Mouse (Mus musculus) hindbrain, embryonic 11.5 days (tissue): Measurements from ENCODE around the gene Ptprd. TPM values are rescaled to one million over a fixed set of nuclear protein-coding genes. Genes with fewer than 3 reads are reported as not detected.
"Not testable (repeated sequence)": the region's sequence is repeated elsewhere in the genome, so short reads cannot be mapped to it uniquely, and the experiment has no call there.

Experiments
- ATAC-seq: fragments of 200-750 bp; cut with Nextera tagmentation; 2 replicates; pipeline ENCODE4 v1.8.0; 2017; ENCODE audit warnings: mild to moderate bottlenecking, moderate TSS enrichment, moderate library complexity; ENCODE audit not compliant: low FRiP score
- DNase-seq: peaks from one replicate; pipeline ENCODE4 v3.0.0-alpha.2; 2015; ENCODE audit warnings: low spot score
- H3K27ac ChIP-seq: fragments of 300-500 bp; sonication (generic); 2 replicates; pipeline ENCODE4 v1.5.1; 2014; ENCODE audit warnings: mild to moderate bottlenecking, low read depth, low read length
- H3K27me3 ChIP-seq: fragments of 300-500 bp; sonication (generic); 2 replicates; pipeline ENCODE4 v1.6.1; 2014; ENCODE audit warnings: mild to moderate bottlenecking, low read length, moderate library complexity, mixed read lengths; ENCODE audit not compliant: control insufficient read depth, insufficient read depth
- H3K36me3 ChIP-seq: fragments of 300-500 bp; sonication (generic); 2 replicates; pipeline ENCODE4 v1.6.1; 2014; ENCODE audit warnings: mild to moderate bottlenecking, low read length, moderate library complexity, mixed read lengths; ENCODE audit not compliant: control insufficient read depth, insufficient read depth
- H3K4me1 ChIP-seq: fragments of 300-500 bp; sonication (generic); replicated peaks from 2 replicates; pipeline ENCODE4 v1.6.1; 2014; ENCODE audit warnings: low read length, mixed read lengths; ENCODE audit not compliant: control insufficient read depth, insufficient read depth
- H3K4me2 ChIP-seq: fragments of 300-500 bp; sonication (generic); replicated peaks from 2 replicates; pipeline ENCODE4 v1.6.1; 2014; ENCODE audit warnings: mild to moderate bottlenecking, low read depth, low read length
- H3K4me3 ChIP-seq: fragments of 300-500 bp; sonication (generic); 2 replicates; pipeline ENCODE4 v1.5.1; 2014; ENCODE audit warnings: low read depth, low read length
- H3K9ac ChIP-seq: fragments of 300-500 bp; sonication (generic); 2 replicates; pipeline ENCODE4 v1.6.1; 2014; ENCODE audit warnings: low read depth, low read length
- H3K9me3 ChIP-seq: fragments of 300-500 bp; sonication (generic); 2 replicates; pipeline ENCODE4 v1.6.1; 2016; ENCODE audit warnings: low read length; ENCODE audit not compliant: control insufficient read depth
- WGBS: fragments of 180-500 bp; shearing (Covaris S2); extraction: QIAGEN DNeasy Blood & Tissue Kit; methylation state at CpG from one replicate; pipeline ENCODE4 v1.1.7; 2014; 5-methylcytosine and 5-hydroxymethylcytosine counted together
- polyA plus RNA-seq: library from polyadenylated mRNA; unstranded; fragments of >200 nt; fragmentation: Nextera tagmentation; extraction: Ambion mirVana; gene quantifications from 2 replicates; pipeline ENCODE4 v1.2.1, GENCODE M21; 2014

The Ptprd gene
- polyA plus RNA-seq, 1 experiment from 2014 or later, result 31.7 TPM

DNA sequence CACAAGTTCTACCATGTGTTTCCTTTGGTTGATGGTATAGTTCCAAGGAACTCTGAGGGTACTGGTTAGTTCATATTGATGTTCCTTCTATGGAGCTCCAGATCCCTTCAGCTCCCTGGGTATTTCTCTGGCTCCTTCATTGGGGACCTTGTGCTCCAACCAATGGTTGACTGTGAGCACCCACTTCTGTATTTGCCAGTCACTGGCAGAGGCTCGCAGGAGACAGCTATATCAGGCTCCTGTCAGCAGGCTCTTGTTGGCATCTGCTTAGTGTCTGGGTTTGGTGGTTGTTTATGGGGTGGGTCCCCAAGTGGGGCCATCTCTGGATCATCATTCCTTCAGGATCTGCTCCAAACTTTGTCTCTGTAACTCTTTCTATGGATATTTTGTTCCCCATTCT is 414.4 kb downstream of the Ptprd start:
- WGBS, result 87% methylated on average over 1 of the region's 1 CpGs
- H3K27ac ChIP-seq, H3K36me3 ChIP-seq, H3K9ac ChIP-seq, H3K4me1 ChIP-seq, H3K9me3 ChIP-seq, H3K4me3 ChIP-seq, DNase-seq, H3K4me2 ChIP-seq, ATAC-seq, H3K27me3 ChIP-seq: not testable (repeated sequence)

DNA sequence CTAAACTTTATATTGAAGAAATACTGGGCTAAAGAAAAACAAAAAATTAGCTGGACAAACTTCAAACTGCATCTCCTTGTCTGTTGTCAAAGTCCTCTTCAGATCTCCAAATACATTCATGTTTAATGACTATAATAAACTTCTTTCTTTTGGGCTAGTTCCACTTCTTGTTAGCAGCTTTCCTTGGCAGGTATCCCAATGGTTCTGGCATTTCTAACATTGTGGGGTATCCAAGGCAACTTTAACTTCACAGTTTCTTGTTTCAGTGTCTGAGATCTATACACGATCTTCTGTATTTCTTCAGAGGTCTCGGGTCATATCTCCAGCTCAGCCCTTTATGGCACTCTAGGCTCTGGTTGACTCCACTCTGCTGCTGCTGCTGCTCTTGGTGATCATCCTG is 434.5 kb downstream of the Ptprd start:
- Histone ChIP-seq H3K4me2 (no peak overlapping the region), H3K9ac (no peak overlapping the region), H3K4me1 (no peaks in the 10 kb centered on the region), H3K36me3 (no peaks in the 10 kb centered on the region), H3K27me3 (no peaks in the 10 kb centered on the region), H3K27ac (no peak overlapping the region), H3K4me3 (no peak overlapping the region), H3K9me3 (no peaks in the 10 kb centered on the region)
- DNase-seq (no peak), ATAC-seq (no peak)
- 95% methylated on average over 2 of the region's 2 CpGs for WGBS

DNA sequence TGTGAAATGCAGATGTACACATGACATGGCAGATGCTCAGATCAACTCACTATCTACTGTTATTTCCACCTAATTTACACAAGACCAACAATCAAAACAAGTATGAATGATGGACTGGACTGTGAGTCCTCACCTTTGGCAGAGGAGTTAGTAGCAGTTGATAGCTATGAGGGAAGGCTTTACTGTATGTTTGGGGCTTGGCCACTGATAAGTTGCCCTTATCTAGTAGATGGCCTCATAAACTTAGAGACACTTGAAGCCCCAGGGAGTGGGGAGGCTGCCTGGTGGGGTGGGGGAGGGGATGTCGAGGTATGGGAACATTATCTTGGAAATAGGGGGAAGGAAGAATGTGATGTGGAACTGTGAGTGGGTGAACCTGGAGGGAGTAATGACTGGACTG is 448.0 kb downstream of the Ptprd start:
- Histone ChIP-seq H3K9ac (no peak overlapping the region), H3K4me2 (no peak overlapping the region), H3K4me1 (no peaks in the 10 kb centered on the region), H3K9me3 (no peaks in the 10 kb centered on the region), H3K36me3 (no peaks in the 10 kb centered on the region), H3K27ac (no peak overlapping the region), H3K4me3 (no peak overlapping the region), H3K27me3 (no peaks in the 10 kb centered on the region)
- DNase-seq (no peak), ATAC-seq (no peak)
- WGBS, result 69% methylated on average over 1 of the region's 1 CpGs

DNA sequence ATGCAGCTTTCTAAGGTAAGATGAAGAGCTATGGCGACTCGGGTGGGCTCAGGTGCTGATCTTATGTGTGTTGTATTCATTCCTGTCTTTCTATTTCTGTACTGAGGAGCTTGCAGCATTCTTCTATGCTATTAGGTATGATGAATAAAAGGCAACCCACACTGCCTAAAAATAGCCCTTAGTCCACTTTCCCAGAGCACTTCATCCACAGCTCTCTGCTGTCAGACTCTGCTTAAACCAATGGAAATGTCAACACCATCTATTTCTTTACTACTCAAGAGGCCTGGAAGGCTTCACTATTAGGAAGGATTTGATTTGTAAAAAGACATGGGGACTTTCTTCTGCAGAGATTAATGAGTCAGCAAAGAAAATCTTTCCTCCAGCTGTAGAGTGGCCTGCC is 468.4 kb downstream of the Ptprd start:
- no peak overlapping the region for H3K27ac ChIP-seq
- no peaks in the 10 kb centered on the region for H3K9me3 ChIP-seq
- no peaks in the 10 kb centered on the region for H3K36me3 ChIP-seq
- WGBS, result 92% methylated on average over 2 of the region's 2 CpGs
- H3K4me1 ChIP-seq, result no peaks in the 10 kb centered on the region
- no peak overlapping the region for H3K9ac ChIP-seq
- DNase-seq, result no peak
- H3K4me2 ChIP-seq, result no peak overlapping the region
- no peaks in the 10 kb centered on the region for H3K27me3 ChIP-seq
- H3K4me3 ChIP-seq, result no peak overlapping the region
- no peak for ATAC-seq

DNA sequence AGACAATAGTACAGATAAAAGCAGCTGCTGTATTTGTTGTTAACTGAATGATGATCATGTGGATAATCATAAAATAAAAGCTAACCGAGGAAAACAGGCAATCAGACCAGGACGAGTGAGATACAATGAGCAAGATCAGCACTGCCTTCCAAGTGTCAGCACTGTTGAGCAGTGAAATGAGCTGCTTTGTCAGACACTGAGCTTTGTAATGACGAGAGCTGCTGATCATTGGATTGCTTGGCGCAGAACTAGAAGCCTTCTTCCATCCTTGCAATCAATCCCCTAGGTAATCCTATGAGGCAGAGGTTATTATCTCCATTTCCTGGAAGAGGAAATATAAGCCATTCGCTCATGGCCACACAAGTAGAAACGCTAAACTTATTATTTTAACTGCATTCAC is 489.9 kb downstream of the Ptprd start:
- Histone ChIP-seq H3K4me3 (no peak overlapping the region), H3K4me2 (no peak overlapping the region), H3K4me1 (no peaks in the 10 kb centered on the region), H3K27ac (no peak overlapping the region), H3K27me3 (no peaks in the 10 kb centered on the region), H3K36me3 (no peaks in the 10 kb centered on the region), H3K9ac (no peak overlapping the region), H3K9me3 (no peaks in the 10 kb centered on the region)
- ATAC-seq (no peak), DNase-seq (no peak)
- 75% methylated on average over 6 of the region's 6 CpGs for WGBS

DNA sequence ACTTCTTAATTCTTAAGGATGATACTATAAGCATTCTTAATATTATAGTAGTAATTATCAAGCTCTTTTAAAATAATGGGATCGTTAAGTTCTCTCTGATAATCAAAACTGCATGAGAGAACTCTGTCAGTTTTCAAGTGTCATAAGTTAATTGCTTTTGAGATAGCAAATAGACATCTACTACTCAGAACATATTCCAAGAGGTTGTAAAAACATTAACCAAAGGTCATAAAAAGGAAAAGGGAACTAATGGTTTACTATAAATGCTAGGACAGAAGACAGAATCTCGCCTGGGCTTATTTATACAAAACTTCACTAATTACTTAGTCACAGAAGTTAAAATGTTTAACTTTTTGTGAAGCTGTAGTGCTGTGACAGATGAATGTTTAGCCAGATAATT is 494.0 kb downstream of the Ptprd start:
- WGBS, result 80% methylated on average over 2 of the region's 2 CpGs
- Histone ChIP-seq H3K36me3 (no peaks in the 10 kb centered on the region), H3K27me3 (no peaks in the 10 kb centered on the region), H3K27ac (no peak overlapping the region), H3K4me2 (no peak overlapping the region), H3K4me3 (no peak overlapping the region), H3K9ac (no peak overlapping the region), H3K9me3 (no peaks in the 10 kb centered on the region), H3K4me1 (no peaks in the 10 kb centered on the region)
- ATAC-seq, result no peak
- no peak for DNase-seq

DNA sequence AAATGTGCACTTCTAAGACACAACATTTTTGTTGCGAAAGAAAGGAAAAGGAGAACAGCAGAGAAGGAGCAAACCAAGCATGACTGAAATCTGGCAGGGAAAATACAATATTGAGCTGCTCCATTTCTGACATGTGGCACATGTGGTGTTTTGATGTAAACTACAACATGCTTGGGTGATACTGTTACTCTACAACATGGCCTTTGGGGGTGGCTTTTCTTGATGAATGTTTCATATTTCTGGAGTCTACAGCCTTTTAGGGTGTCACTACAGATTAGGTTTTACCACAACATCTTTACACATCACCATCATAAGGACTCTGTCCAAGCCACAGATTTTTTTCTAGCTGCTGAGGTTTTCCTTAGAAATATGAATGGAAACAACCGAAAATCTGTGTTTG is 501.5 kb downstream of the Ptprd start:
- H3K27me3 ChIP-seq, result no peaks in the 10 kb centered on the region
- H3K9ac ChIP-seq, result no peak overlapping the region
- no peaks in the 10 kb centered on the region for H3K4me1 ChIP-seq
- H3K4me3 ChIP-seq, result no peak overlapping the region
- no peaks in the 10 kb centered on the region for H3K36me3 ChIP-seq
- DNase-seq (no peak), ATAC-seq (no peak)
- WGBS, result 84% methylated on average over 2 of the region's 2 CpGs
- no peak overlapping the region for H3K4me2 ChIP-seq
- no peak overlapping the region for H3K27ac ChIP-seq
- no peaks in the 10 kb centered on the region for H3K9me3 ChIP-seq

DNA sequence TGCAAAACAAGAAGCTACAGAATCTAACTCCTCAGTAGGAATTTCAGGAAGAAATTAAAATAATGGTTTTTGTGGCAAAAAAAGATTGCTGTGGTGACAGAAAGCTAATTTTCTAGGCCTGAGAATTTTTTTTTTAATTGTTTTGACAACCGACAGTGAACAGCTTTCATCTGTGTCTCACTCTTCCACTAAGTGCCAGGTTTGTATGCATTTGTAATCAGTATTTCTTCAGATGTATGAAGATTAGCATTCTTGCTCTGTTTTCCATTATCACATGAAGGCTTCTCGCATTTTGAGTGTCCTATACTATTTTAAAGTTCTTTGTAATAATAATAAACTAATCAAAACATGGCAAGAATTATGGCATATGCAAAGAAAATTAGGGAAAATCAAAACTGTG is 513.5 kb downstream of the Ptprd start:
- H3K27me3 ChIP-seq, result no peaks in the 10 kb centered on the region
- no peaks in the 10 kb centered on the region for H3K4me1 ChIP-seq
- ATAC-seq, result no peak
- H3K36me3 ChIP-seq, result no peaks in the 10 kb centered on the region
- no peak overlapping the region for H3K9ac ChIP-seq
- no peaks in the 10 kb centered on the region for H3K9me3 ChIP-seq
- no peak overlapping the region for H3K27ac ChIP-seq
- H3K4me3 ChIP-seq, result no peak overlapping the region
- no peak overlapping the region for H3K4me2 ChIP-seq
- DNase-seq, result no peak
- WGBS, result 72% methylated on average over 2 of the region's 2 CpGs

DNA sequence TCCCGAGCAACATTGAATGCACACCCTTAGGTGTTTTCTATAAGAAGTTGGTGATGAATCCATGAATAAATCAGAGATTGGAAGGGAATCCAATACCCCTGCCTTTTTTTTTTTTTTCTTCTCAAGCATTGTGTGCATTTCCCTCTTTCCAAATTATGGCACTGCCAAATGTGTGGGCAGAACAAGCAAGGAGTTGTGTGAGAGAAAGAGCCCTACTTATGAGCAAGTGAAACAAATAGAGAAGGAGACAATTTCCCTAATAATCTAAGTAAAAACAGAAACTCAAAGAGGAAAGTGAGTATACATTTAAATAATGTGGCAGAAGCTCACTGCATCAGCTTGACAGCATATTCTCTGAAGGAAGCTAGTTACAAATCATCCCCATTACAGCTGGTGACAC is 536.0 kb downstream of the Ptprd start:
- WGBS, result 84% methylated on average over 1 of the region's 1 CpGs
- H3K9me3 ChIP-seq, result no peaks in the 10 kb centered on the region
- no peak overlapping the region for H3K9ac ChIP-seq
- H3K4me1 ChIP-seq, result no peaks in the 10 kb centered on the region
- H3K36me3 ChIP-seq, result no peaks in the 10 kb centered on the region
- no peak overlapping the region for H3K4me2 ChIP-seq
- H3K27me3 ChIP-seq, result no peaks in the 10 kb centered on the region
- DNase-seq (no peak), ATAC-seq (no peak)
- no peak overlapping the region for H3K4me3 ChIP-seq
- no peak overlapping the region for H3K27ac ChIP-seq
